Mouse (Mus musculus): ENCODE results near the gene Sik3. TPM values are rescaled to one million over a fixed set of nuclear protein-coding genes. Genes with fewer than 3 reads are reported as not detected.

Sik3 gene
- polyA plus RNA-seq, 1 experiment from 2014 or later: 5.6 TPM

DNA sequence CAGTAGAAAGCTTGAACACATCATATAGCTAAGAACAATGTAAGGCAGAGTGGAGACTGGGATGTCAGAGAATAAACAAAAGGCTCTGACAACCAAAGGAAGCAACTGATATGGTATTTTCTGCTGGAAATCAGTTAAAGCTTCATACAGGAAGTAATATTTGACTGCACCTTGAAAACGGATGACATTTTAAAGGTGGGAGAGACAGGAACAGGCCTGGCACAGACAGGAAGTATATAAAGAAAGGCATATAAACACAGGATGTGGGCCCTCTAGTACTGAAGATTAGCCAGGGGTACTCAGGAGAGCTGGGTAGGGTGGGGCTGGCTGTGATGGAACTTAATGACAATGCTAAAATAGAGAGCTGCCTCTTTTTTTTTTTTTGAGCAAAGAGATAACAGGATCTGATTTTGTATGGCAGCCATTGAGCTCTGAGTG is 163.3 kb downstream of the Sik3 start:
- H3K27me3 ChIP-seq (ENCODE audit: poor library complexity, severe bottlenecking): no peaks in the 10 kb centered on the region
- DNase-seq (ENCODE audit: extremely low spot score, low spot score): no peak
- H3K4me3 ChIP-seq: no peak overlapping the region
- H3K27ac ChIP-seq: no peak overlapping the region
- H3K36me3 ChIP-seq (replicated peaks): peaks cover 11% of the 10 kb centered on the region
- 89% methylated on average over 1 of the region's 1 CpGs for WGBS
- peaks cover 10% of the 10 kb centered on the region; the same call in 1 of the 2 replicates for H3K4me1 ChIP-seq
- no peaks in the 10 kb centered on the region for H3K9me3 ChIP-seq

DNA sequence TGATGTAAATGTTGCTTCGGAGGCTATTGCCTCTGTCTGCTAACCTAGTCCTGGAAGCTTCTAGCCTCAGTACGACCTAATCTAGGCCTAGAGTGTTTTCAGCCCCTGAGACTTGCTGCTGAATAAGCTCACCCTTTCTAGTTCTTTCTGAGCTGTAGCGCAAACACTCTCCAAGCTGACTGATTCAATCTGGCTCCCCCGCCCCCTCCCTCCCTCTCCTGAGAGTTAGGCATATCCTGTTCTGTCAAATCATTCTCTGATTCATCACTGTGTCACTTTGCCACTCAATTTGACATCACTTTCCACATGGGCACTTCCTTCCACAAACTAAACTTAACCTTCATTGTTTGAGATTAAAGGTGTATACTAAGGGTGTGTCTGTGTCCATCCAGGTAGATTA is 164.0 kb downstream of the Sik3 start:
- WGBS: 89% methylated on average over 4 of the region's 4 CpGs
- Histone ChIP-seq H3K27me3 (ENCODE audit: poor library complexity, severe bottlenecking) (no peaks in the 10 kb centered on the region), H3K27ac (no peak overlapping the region), H3K9me3 (no peaks in the 10 kb centered on the region), H3K36me3 (replicated peaks) (peaks cover 11% of the 10 kb centered on the region), H3K4me3 (no peak overlapping the region), H3K4me1 (peaks cover 10% of the 10 kb centered on the region; the same call in 1 of the 2 replicates)
- DNase-seq (ENCODE audit: extremely low spot score, low spot score): no peak

DNA sequence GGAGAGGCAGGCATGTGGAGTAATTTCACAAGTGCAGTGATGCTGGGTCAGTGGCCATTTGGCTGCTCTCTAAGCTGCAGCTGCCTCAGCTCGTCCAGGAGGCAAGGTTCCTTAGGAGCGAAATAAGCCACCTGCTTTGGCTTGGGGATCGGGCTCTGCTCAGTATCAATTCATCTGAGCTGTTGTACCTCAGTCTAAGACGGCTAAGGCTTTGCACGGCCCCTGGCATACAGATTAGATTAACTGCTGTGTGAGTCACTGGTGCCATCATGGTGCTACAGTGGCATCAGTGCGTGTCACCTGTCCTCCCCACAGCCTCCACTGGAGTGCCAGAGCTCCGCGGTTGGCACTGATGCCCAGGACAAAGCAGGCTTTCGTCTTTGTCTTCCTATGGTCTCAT is 166.0 kb downstream of the Sik3 start:
- Histone ChIP-seq H3K36me3 (replicated peaks) (peaks cover 11% of the 10 kb centered on the region), H3K9me3 (no peaks in the 10 kb centered on the region), H3K27ac (no peak overlapping the region), H3K4me1 (peaks cover 10% of the 10 kb centered on the region; the same call in 1 of the 2 replicates), H3K27me3 (ENCODE audit: poor library complexity, severe bottlenecking) (no peaks in the 10 kb centered on the region), H3K4me3 (no peak overlapping the region)
- DNase-seq (ENCODE audit: extremely low spot score, low spot score): no peak
- 90% methylated on average over 9 of the region's 9 CpGs for WGBS

DNA sequence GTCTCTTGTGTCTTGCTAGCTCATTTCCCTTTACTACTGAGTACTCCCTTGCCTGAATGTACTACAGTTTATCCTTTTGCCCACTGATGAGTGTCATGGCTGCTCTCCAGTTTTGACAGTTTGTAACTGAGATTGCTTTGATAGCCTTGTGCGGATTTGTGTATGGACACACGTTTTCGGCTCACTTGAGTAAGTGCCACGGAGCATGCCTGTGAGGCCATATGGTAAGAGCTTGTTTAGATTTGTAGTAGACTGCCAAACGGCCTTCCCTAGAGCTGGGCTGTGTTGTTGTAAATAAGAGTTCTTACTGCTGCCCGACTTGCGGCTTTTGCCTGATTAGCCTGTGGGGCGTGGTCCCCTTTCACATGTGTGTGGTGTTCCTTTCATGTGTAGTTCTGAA is 168.7 kb downstream of the Sik3 start:
- Histone ChIP-seq H3K4me1 (no peaks in the 10 kb centered on the region), H3K27ac (no peak overlapping the region), H3K27me3 (ENCODE audit: poor library complexity, severe bottlenecking) (no peaks in the 10 kb centered on the region), H3K4me3 (no peak overlapping the region), H3K36me3 (replicated peaks) (peaks cover 13% of the 10 kb centered on the region), H3K9me3 (no peaks in the 10 kb centered on the region)
- 94% methylated on average over 8 of the region's 8 CpGs for WGBS
- DNase-seq (ENCODE audit: extremely low spot score, low spot score): no peak

DNA sequence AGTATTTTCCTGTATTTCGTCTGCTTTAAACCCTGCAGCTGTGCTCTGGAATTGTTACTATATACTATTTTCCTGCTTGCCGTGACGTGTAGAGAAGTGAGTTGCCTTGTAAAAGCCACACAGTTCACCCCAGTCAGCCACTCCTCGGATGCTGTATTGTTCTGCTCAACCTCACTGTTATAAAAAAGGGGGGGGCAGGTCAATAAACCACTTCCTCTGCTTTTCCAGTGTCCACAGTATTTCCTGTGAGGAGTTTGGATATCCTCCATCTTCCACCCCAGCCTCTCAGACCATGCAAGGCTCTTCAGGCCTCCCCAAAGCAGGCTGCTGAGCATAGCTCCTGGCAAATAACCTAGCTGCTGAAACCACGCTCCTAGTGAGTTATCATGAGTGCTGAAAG is 171.9 kb downstream of the Sik3 start:
- Histone ChIP-seq H3K4me1 (0 out of 2 replicates have a peak, but pooled peaks cover 5% of the 10 kb centered on the region), H3K9me3 (no peaks in the 10 kb centered on the region), H3K27ac (no peak overlapping the region), H3K27me3 (ENCODE audit: poor library complexity, severe bottlenecking) (no peaks in the 10 kb centered on the region), H3K4me3 (no peak overlapping the region), H3K36me3 (replicated peaks) (peaks cover 11% of the 10 kb centered on the region)
- DNase-seq (ENCODE audit: extremely low spot score, low spot score): no peak
- 87% methylated on average over 5 of the region's 5 CpGs for WGBS

DNA sequence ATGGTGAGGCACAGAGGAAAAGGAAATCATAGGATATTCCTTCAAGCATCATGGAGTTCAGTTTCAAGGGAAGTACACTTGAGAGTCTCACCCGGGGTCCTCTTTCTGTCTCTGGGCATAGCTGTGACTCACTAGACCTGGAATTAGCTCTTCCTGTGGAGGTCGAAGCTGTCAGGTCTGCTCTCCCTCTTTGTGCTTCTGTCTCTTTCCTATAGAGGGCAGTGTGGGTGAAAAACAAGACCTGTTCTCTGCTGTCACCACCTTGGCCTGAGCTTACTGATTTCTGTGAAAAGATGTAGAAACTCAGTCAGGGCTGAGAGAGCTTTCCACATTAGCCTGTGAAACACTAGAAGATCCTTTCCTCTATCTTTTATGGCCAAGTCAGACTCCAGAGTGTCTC is 172.6 kb downstream of the Sik3 start:
- no peak for DNase-seq (ENCODE audit: extremely low spot score, low spot score)
- Histone ChIP-seq H3K9me3 (no peaks in the 10 kb centered on the region), H3K4me1 (0 out of 2 replicates have a peak, but pooled peaks cover 5% of the 10 kb centered on the region), H3K4me3 (no peak overlapping the region), H3K36me3 (replicated peaks) (peaks cover 11% of the 10 kb centered on the region), H3K27ac (no peak overlapping the region), H3K27me3 (ENCODE audit: poor library complexity, severe bottlenecking) (no peaks in the 10 kb centered on the region)
- 46% methylated on average over 2 of the region's 2 CpGs for WGBS

DNA sequence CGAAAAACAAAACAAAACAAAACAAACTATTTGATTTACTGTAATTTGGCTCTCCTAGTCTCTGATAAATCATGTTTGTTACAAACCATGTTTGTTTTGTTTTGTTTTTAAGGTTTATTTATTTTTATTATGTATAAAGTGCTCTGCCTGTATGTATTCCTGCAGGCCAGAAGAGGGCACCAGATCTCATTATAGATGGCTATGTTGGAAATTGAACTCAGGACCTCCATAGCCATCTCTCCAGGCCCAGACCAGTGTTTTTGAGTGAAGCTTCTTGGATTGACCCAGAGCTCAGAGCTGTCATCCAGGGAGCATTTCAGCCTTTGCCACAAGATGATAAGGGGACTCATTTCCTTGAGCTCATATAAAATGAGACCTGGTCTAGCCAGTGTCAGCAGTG is 173.8 kb downstream of the Sik3 start:
- Histone ChIP-seq H3K4me3 (no peak overlapping the region), H3K4me1 (0 out of 2 replicates have a peak, but pooled peaks cover 5% of the 10 kb centered on the region), H3K27me3 (ENCODE audit: poor library complexity, severe bottlenecking) (no peaks in the 10 kb centered on the region), H3K9me3 (no peaks in the 10 kb centered on the region), H3K27ac (no peak overlapping the region), H3K36me3 (replicated peaks) (peaks cover 11% of the 10 kb centered on the region)
- WGBS: 76% methylated on average over 1 of the region's 1 CpGs
- DNase-seq (ENCODE audit: extremely low spot score, low spot score): no peak

DNA sequence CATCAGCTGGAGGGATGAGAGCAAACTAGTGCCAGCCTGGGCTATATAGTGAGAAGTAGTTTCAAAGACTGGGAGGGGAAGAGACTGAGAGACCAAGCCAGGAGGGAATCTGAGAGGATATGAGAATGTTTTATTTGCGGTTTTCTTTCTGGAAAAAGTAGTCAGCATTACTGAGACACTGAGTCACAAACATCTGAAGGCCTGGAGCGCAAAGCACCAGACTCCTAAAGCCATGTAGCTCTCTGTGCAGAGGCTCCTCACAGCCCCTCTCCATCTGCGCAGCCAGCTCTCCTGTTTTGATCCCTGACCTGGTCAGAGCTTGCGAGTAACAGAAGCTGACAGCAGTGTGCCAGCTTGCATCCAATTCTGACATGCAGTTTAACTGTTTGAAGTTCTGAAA is 175.8 kb downstream of the Sik3 start:
- H3K9me3 ChIP-seq: no peaks in the 10 kb centered on the region
- H3K27me3 ChIP-seq (ENCODE audit: poor library complexity, severe bottlenecking): no peaks in the 10 kb centered on the region
- H3K27ac ChIP-seq: no peak overlapping the region
- H3K4me1 ChIP-seq: 0 out of 2 replicates have a peak, but pooled peaks cover 5% of the 10 kb centered on the region
- DNase-seq (ENCODE audit: extremely low spot score, low spot score): no peak
- 89% methylated on average over 4 of the region's 4 CpGs for WGBS
- no peak overlapping the region for H3K4me3 ChIP-seq
- H3K36me3 ChIP-seq (replicated peaks): peaks cover 11% of the 10 kb centered on the region

DNA sequence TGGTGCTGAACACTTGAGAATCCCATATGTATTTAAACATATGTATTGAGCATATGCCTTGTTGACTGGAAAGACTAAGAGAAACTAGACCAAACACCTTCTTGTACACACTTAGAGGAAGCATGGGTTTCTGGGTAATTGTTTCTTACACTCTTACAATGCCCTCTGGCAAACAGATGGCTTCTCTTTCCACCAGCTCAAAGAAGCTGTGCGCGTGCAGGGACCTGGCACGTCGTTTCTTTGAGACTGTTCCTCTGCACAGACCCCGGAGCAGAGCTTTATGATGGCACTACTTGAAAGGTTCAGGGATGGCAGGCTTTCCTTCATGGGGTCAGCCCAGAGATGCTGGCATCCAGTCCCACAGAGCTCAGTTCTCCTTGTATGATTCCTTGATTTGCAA is 176.3 kb downstream of the Sik3 start:
- 82% methylated on average over 5 of the region's 5 CpGs for WGBS
- H3K27me3 ChIP-seq (ENCODE audit: poor library complexity, severe bottlenecking): no peaks in the 10 kb centered on the region
- no peaks in the 10 kb centered on the region for H3K9me3 ChIP-seq
- peaks cover 14% of the 10 kb centered on the region; the same call in 1 of the 2 replicates for H3K36me3 ChIP-seq (replicated peaks)
- no peak for DNase-seq (ENCODE audit: extremely low spot score, low spot score)
- H3K4me3 ChIP-seq: no peak overlapping the region
- 0 out of 2 replicates have a peak, but pooled peaks cover 5% of the 10 kb centered on the region for H3K4me1 ChIP-seq
- H3K27ac ChIP-seq: no peak overlapping the region

DNA sequence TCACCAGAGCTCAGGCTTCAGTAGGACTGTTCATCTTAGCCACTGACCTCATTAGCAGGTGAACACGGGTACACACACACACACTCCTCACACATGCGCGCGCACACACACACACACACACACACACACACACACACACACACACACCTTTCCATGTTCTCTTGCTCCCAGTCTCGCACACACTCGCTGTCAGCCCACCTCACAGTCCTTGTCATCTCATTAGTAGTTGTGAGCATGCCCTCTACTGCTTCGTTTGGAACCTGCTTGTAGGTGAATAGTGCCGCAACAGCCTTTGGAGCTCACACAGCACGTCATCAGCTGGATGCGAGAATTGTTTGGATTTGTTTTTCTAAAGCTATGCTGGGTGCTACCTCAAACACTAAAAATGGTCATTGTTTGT is 176.8 kb downstream of the Sik3 start:
- no peaks in the 10 kb centered on the region for H3K27me3 ChIP-seq (ENCODE audit: poor library complexity, severe bottlenecking)
- 89% methylated on average over 10 of the region's 10 CpGs for WGBS
- H3K4me1 ChIP-seq: 0 out of 2 replicates have a peak, but pooled peaks cover 5% of the 10 kb centered on the region

DNA sequence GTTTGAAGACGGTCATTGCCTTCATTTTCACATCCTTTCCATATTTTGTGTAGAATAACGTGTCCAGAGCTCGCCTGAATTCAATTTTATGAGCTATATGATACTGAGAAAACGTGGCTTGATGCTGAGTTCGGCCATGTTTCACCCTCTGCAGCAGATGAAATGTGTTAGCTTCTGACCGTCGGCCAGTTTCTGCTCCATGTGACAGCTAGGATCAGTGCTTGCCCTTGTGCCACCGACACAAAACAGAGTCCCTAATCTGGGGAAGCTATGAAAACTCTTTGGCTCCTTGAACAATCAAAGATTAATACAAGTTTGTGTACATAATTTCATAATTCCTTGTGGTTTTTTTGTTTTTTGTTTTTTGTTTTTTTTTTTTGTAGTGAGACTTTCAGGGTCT is 178.6 kb downstream of the Sik3 start:
- H3K4me1 ChIP-seq: 0 out of 2 replicates have a peak, but pooled peaks cover 5% of the 10 kb centered on the region
- H3K36me3 ChIP-seq (replicated peaks): peaks cover 34% of the 10 kb centered on the region
- WGBS: 75% methylated on average over 8 of the region's 8 CpGs
- no peak for DNase-seq (ENCODE audit: extremely low spot score, low spot score)
- H3K4me3 ChIP-seq: no peak overlapping the region
- H3K27ac ChIP-seq: no peak overlapping the region
- H3K9me3 ChIP-seq: no peaks in the 10 kb centered on the region
- no peaks in the 10 kb centered on the region for H3K27me3 ChIP-seq (ENCODE audit: poor library complexity, severe bottlenecking)

More for the DNA sequence above, 176.8 kb downstream of the Sik3 start:
- peaks cover 18% of the 10 kb centered on the region; the same call in 1 of the 2 replicates for H3K36me3 ChIP-seq (replicated peaks)
- no peak for DNase-seq (ENCODE audit: extremely low spot score, low spot score)
- H3K9me3 ChIP-seq: no peaks in the 10 kb centered on the region
- H3K4me3 ChIP-seq: no peak overlapping the region
- no peak overlapping the region for H3K27ac ChIP-seq

DNA sequence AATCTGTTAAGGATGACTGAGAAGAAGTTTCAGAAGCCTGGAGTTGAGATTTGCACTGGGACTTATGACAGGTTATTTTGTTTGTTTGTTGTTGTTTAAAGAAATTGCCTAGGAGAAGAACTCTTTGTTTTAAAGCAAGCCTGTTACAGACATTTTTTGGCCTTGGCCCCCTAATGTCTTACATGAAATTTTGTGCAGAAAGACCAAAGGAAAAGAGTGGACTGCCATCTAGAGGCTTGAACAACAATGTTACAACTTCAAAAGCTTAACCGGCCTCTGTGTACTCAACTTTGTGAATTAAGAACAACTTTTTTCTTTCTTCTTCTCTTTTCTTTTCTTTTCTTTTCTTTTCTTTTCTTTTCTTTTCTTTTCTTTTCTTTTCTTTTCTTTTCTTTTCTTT is 179.0 kb downstream of the Sik3 start:
- Histone ChIP-seq H3K4me1 (0 out of 2 replicates have a peak, but pooled peaks cover 5% of the 10 kb centered on the region), H3K27me3 (ENCODE audit: poor library complexity, severe bottlenecking) (no peaks in the 10 kb centered on the region), H3K9me3 (no peaks in the 10 kb centered on the region), H3K27ac (no peak overlapping the region), H3K36me3 (replicated peaks) (peaks cover 38% of the 10 kb centered on the region), H3K4me3 (no peak overlapping the region)
- no peak for DNase-seq (ENCODE audit: extremely low spot score, low spot score)
- 51% methylated on average over 1 of the region's 1 CpGs for WGBS

DNA sequence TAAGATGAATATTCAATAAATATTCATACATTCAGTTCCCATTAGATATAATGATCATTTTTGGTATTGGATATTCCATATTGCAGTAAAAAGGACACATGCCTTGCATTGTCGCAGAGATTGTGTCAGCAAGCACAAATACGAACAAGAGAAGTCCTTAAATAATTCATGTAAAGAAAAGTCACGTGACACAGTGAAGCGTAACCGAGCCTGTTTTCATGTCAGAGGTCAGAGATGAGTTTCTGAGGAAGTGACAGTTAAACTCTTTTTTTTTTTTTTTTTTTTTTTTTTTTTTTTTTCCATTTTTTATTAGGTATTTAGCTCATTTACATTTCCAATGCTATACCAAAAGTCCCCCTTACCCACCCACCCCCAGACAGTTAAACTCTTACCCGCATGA is 180.0 kb downstream of the Sik3 start:
- 91% methylated on average over 6 of the region's 6 CpGs for WGBS
- no peak for DNase-seq (ENCODE audit: extremely low spot score, low spot score)
- Histone ChIP-seq H3K9me3 (no peaks in the 10 kb centered on the region), H3K4me1 (0 out of 2 replicates have a peak, but pooled peaks cover 5% of the 10 kb centered on the region), H3K4me3 (no peak overlapping the region), H3K27ac (no peak overlapping the region), H3K27me3 (ENCODE audit: poor library complexity, severe bottlenecking) (no peaks in the 10 kb centered on the region), H3K36me3 (replicated peaks) (peaks cover 40% of the 10 kb centered on the region)

DNA sequence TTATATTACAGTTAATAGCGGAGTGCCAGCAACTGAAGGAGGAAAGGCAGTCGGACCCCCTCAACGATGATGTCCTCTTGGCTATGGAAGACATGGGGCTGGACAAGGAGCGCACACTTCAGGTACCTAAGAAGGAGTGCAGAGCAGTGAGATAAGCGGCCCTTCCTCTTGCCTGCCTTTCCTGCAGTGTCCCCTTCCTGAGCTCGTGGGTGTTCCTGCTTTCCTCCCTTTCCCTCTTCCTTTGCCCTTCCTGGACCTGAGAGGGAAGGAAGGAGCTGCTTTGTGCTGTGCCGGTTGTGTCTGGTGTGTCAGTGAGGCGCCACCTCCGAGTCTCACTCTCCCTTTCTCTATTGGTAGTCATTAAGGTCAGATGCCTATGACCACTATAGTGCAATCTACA is 182.2 kb downstream of the Sik3 start:
- Histone ChIP-seq H3K27ac (no peak overlapping the region), H3K9me3 (no peaks in the 10 kb centered on the region), H3K27me3 (ENCODE audit: poor library complexity, severe bottlenecking) (no peaks in the 10 kb centered on the region), H3K4me3 (no peak overlapping the region), H3K4me1 (no peaks in the 10 kb centered on the region), H3K36me3 (replicated peaks) (peaks cover 57% of the 10 kb centered on the region)
- WGBS: 87% methylated on average over 9 of the region's 9 CpGs
- no peak for DNase-seq (ENCODE audit: extremely low spot score, low spot score)

All from forebrain, embryonic 10.5 days (tissue).